Mouse (Mus musculus) embryonic facial prominence, embryonic 14.5 days (tissue): ENCODE measurements around the gene Gpam. TPM values are rescaled to one million over a fixed set of nuclear protein-coding genes. Genes with fewer than 3 reads are reported as not detected.

Experiments used
- ATAC-seq: fragments of 200-750 bp; cut with Nextera tagmentation; 2 replicates; pipeline ENCODE4 v1.8.0; 2017; ENCODE audit warnings: low read depth, moderate number of reproducible peaks, moderate TSS enrichment
- DNase-seq: peaks from one replicate; pipeline ENCODE4 v3.0.0-alpha.2; 2015; ENCODE audit warnings: low spot score
- H3K27ac ChIP-seq: fragments of 300-500 bp; sonication (generic); replicated peaks from 2 replicates; pipeline ENCODE4 v1.5.1; 2014; ENCODE audit warnings: low read depth, mild to moderate bottlenecking, low read length, moderate library complexity
- H3K27me3 ChIP-seq: fragments of 300-500 bp; sonication (generic); replicated peaks from 2 replicates; pipeline ENCODE4 v1.6.1; 2014; ENCODE audit warnings: low read length; ENCODE audit not compliant: control insufficient read depth, insufficient read depth
- H3K36me3 ChIP-seq: fragments of 300-500 bp; sonication (generic); 2 replicates; pipeline ENCODE4 v1.6.1; 2014; ENCODE audit warnings: low read length, mixed read lengths; ENCODE audit not compliant: control insufficient read depth, insufficient read depth
- H3K4me1 ChIP-seq: fragments of 300-500 bp; sonication (generic); 2 replicates; pipeline ENCODE4 v1.6.1; 2014; ENCODE audit warnings: antibody characterized with exemption, low read length; ENCODE audit not compliant: control insufficient read depth, insufficient read depth
- H3K4me2 ChIP-seq: fragments of 300-500 bp; sonication (generic); 2 replicates; pipeline ENCODE4 v1.6.1; 2014; ENCODE audit warnings: low read depth, mild to moderate bottlenecking, low read length, moderate library complexity, mixed read lengths
- H3K4me3 ChIP-seq: fragments of 300-500 bp; sonication (generic); 2 replicates; pipeline ENCODE4 v1.5.1; 2014; ENCODE audit warnings: low read depth, mild to moderate bottlenecking, low read length
- H3K9ac ChIP-seq: fragments of 300-500 bp; sonication (generic); 2 replicates; pipeline ENCODE4 v1.6.1; 2014; ENCODE audit warnings: low read depth, mild to moderate bottlenecking, low read length, moderate library complexity, mixed read lengths
- H3K9me3 ChIP-seq: fragments of 300-500 bp; sonication (generic); 2 replicates; pipeline ENCODE4 v1.6.1; 2016; ENCODE audit warnings: low read length; ENCODE audit not compliant: control insufficient read depth
- WGBS: fragments of 180-500 bp; shearing (Covaris S2); extraction: QIAGEN DNeasy Blood & Tissue Kit; methylation state at CpG from one replicate; pipeline ENCODE4 v1.1.7; 2014; 5-methylcytosine and 5-hydroxymethylcytosine counted together
- polyA plus RNA-seq: library from polyadenylated mRNA; unstranded; fragments of >200 nt; fragmentation: Nextera tagmentation; extraction: Ambion mirVana; gene quantifications from 2 replicates; pipeline ENCODE4 v1.2.1, GENCODE M21; 2014

The Gpam gene
- polyA plus RNA-seq, 1 experiment from 2014 or later, result 15.4 TPM

GRCm38 (mm10) chr19:55084971-55085856 lies 41.8 kb downstream of the Gpam start:
- DNase-seq (no peak), ATAC-seq (no peak)
- 89% methylated on average over 4 of the region's 4 CpGs for WGBS
- Histone ChIP-seq H3K27me3 (no peaks in the 10 kb centered on the region), H3K36me3 (peaks cover 92% of the 10 kb centered on the region), H3K4me2 (no peak overlapping the region), H3K9ac (no peak overlapping the region), H3K4me1 (no peaks in the 10 kb centered on the region), H3K27ac (no peak overlapping the region), H3K9me3 (no peaks in the 10 kb centered on the region), H3K4me3 (no peak overlapping the region)

DNA sequence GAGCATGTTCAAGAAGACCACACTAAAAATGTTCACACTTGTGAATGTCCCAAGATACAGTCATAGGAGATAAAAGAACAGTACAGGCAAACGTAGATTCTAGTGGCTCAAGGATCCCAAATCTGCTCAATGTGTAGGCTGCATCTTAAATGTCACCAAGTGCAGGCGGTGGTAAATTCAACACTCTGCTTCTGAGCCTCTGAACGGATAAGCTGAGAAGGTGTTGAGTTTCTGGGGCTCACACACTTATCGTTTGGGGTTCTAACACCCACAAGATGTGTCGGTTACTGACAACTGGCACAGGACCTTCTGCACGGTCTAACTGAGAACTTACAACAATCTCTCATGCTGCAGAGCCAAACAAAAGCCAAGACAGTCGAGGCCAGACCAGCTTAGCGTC lies 50.2 kb downstream of the Gpam start:
- Histone ChIP-seq H3K27ac (no peak overlapping the region), H3K4me1 (no peaks in the 10 kb centered on the region), H3K9me3 (no peaks in the 10 kb centered on the region), H3K9ac (no peak overlapping the region), H3K4me3 (no peak overlapping the region), H3K4me2 (no peak overlapping the region), H3K36me3 (peaks cover 92% of the 10 kb centered on the region), H3K27me3 (no peaks in the 10 kb centered on the region)
- DNase-seq (no peak), ATAC-seq (no peak)
- 84% methylated on average over 8 of the region's 8 CpGs for WGBS

DNA sequence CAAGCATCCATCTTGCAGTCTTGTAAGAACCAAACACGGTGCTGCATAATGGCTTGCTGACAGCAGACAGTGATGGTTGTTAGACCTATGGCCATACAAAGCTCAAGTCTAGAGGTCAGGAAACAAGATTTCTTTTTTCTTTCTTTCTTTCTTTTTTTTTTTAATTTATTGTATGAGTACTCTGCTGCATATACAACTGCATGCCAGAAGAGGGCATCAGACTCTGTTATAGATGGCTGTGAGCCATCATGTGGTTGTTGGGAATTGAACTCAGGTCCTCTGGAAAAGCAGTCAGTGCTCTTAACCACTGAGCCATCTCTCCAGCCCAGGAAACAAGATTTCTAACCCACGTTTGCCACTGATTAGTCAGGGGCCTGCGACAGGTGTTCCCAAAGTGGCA lies 54.0 kb downstream of the Gpam start:
- H3K9ac ChIP-seq, result no peak overlapping the region
- H3K9me3 ChIP-seq, result no peaks in the 10 kb centered on the region
- H3K4me1 ChIP-seq, result no peaks in the 10 kb centered on the region
- no peaks in the 10 kb centered on the region for H3K27me3 ChIP-seq
- no peak overlapping the region for H3K4me2 ChIP-seq
- WGBS, result 87% methylated on average over 3 of the region's 3 CpGs
- DNase-seq (no peak), ATAC-seq (no peak)
- H3K27ac ChIP-seq, result no peak overlapping the region
- H3K36me3 ChIP-seq, result peaks cover 96% of the 10 kb centered on the region
- no peak overlapping the region for H3K4me3 ChIP-seq

- no peak overlapping the region for H3K4me3 ChIP-seq
- no peaks in the 10 kb centered on the region for H3K27me3 ChIP-seq
- no peaks in the 10 kb centered on the region for H3K4me1 ChIP-seq
- peaks cover 72% of the 10 kb centered on the region for H3K36me3 ChIP-seq
- WGBS, result 88% methylated on average over 8 of the region's 8 CpGs
- no peak overlapping the region for H3K27ac ChIP-seq
- no peak overlapping the region for H3K4me2 ChIP-seq
- no peak for DNase-seq
- H3K9ac ChIP-seq, result no peak overlapping the region
- H3K9me3 ChIP-seq, result no peaks in the 10 kb centered on the region
- ATAC-seq, result no peak
Observed at GRCm38 (mm10) chr19:55069054-55069453, 58.0 kb downstream of the Gpam start.

DNA sequence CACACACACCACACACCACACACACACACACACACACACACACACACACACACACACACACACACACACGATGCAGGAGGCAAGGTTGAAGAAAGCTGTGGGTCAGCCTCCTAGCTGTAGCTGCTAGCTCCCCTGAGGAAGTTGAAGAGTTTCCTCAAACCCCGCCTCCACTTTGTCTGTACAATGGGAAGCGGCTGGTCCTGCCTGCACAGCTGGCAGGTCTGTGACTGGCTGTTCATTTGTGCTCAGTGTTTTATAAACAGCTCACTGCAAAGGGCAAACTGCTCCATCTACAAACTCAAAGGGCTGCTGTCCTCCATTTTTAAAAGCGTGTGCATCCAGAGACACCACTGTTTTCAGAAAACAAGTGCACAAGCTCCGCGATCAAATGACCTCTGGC lies 63.8 kb downstream of the Gpam start:
- 32% methylated on average over 6 of the region's 6 CpGs for WGBS
- H3K9ac ChIP-seq, result no peak overlapping the region
- peaks cover 13% of the 10 kb centered on the region; the same call in 1 of the 2 replicates for H3K9me3 ChIP-seq
- peaks cover 6% of the 10 kb centered on the region; the same call in 1 of the 2 replicates for H3K4me1 ChIP-seq
- no peaks in the 10 kb centered on the region for H3K27me3 ChIP-seq
- ATAC-seq (peak; percentile 24; the same call in 1 of the 2 replicates), DNase-seq (peak; percentile 80)
- H3K27ac ChIP-seq, result no peak overlapping the region
- no peak overlapping the region for H3K4me2 ChIP-seq
- peaks cover 16% of the 10 kb centered on the region; the same call in 1 of the 2 replicates for H3K36me3 ChIP-seq
- H3K4me3 ChIP-seq, result no peak overlapping the region

GRCm38 (mm10) chr19:55062501-55062900 lies 64.5 kb downstream of the Gpam start:
- Histone ChIP-seq H3K9me3 (peaks cover 15% of the 10 kb centered on the region; the same call in 1 of the 2 replicates), H3K36me3 (peaks cover 11% of the 10 kb centered on the region; the same call in 1 of the 2 replicates), H3K27ac (no peak overlapping the region), H3K9ac (no peak overlapping the region), H3K4me2 (no peak overlapping the region), H3K4me3 (no peak overlapping the region), H3K4me1 (peaks cover 6% of the 10 kb centered on the region; the same call in 1 of the 2 replicates), H3K27me3 (no peaks in the 10 kb centered on the region)
- ATAC-seq (no peak), DNase-seq (no peak)
- 87% methylated on average over 8 of the region's 8 CpGs for WGBS

DNA sequence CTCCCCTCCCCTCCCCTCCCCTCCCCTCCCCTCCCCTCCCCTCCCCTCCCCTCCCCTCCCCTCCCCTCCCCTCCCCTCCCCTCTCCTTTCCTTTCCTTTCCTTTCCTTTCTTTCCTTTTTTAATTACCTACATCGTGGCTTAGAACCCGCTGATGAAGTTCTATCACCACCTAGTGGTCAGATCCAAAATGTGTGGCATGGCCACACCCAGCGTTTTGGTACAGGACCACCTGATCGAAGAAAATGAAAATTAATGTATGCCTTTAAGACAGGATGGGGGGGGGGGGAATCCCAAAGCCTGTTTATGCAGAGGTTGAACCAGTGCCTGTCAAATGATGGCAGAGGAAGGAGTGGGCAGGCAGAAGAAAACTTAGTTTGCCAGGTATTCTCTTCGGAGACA lies 65.1 kb downstream of the Gpam start:
- peak; percentile 84 for DNase-seq
- no peak for ATAC-seq
- H3K27me3 ChIP-seq, result no peaks in the 10 kb centered on the region

DNA sequence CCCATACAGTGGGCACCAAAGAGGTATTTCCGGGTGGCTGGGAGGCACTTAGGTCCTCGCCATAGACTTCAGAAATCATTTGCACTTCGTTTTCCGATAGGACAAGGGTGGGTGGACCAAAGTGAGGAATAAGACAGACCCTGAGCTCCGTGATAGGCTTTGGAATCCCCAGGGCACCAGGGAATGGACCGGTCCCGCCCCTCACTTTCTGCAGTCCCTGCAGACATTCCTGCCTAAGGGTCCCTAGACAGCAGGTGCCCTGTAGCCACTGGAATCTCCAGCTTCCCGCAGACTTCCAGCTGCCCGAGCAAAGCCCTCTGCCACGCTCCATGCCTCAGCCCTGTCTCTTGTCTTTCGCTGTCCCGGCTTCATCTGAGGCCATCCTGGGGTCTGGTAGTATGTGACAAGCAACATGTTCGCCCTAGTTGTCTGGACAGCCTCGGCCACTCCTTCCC lies 65.6 kb downstream of the Gpam start:
- Histone ChIP-seq H3K4me1 (peaks cover 6% of the 10 kb centered on the region; the same call in 1 of the 2 replicates), H3K4me3 (peak overlapping the region; percentile 23), H3K9ac (peak overlapping the region; percentile 8; the same call in 1 of the 2 replicates), H3K36me3 (peaks cover 5% of the 10 kb centered on the region; the same call in 1 of the 2 replicates), H3K4me2 (peak overlapping the region; percentile 60), H3K9me3 (peaks cover 15% of the 10 kb centered on the region; the same call in 1 of the 2 replicates), H3K27ac (no peak overlapping the region), H3K27me3 (no peaks in the 10 kb centered on the region)
- 9% methylated on average over 11 of the region's 14 CpGs for WGBS
- ATAC-seq (peak; percentile 30; the same call in 1 of the 2 replicates), DNase-seq (peak; percentile 9)

More for the DNA sequence above, 65.1 kb downstream of the Gpam start:
- no peak overlapping the region for H3K9ac ChIP-seq
- WGBS, result 29% methylated on average over 4 of the region's 5 CpGs
- H3K4me3 ChIP-seq, result no peak overlapping the region
- peaks cover 6% of the 10 kb centered on the region; the same call in 1 of the 2 replicates for H3K4me1 ChIP-seq
- H3K4me2 ChIP-seq, result no peak overlapping the region
- H3K9me3 ChIP-seq, result peaks cover 15% of the 10 kb centered on the region; the same call in 1 of the 2 replicates
- H3K27ac ChIP-seq, result no peak overlapping the region
- H3K36me3 ChIP-seq, result peaks cover 6% of the 10 kb centered on the region; the same call in 1 of the 2 replicates
